Mouse (Mus musculus) neural tube, embryonic 15.5 days (tissue): Measurements from ENCODE around the gene Ypel3. TPM values are rescaled to one million over a fixed set of nuclear protein-coding genes. Genes with fewer than 3 reads are reported as not detected.

ENCODE experiments used
- ATAC-seq: fragments of 200-750 bp; cut with Nextera tagmentation; 2 replicates; pipeline ENCODE4 v1.8.0; 2017; ENCODE audit warnings: mild to moderate bottlenecking, moderate TSS enrichment, moderate library complexity; ENCODE audit not compliant: low FRiP score
- H3K27ac ChIP-seq: fragments of 300-500 bp; sonication (generic); replicated peaks from 2 replicates; pipeline ENCODE4 v1.5.1; 2015; ENCODE audit warnings: mild to moderate bottlenecking, inconsistent platforms
- H3K27me3 ChIP-seq: fragments of 300-500 bp; sonication (generic); replicated peaks from 2 replicates; pipeline ENCODE4 v1.6.1; 2015; ENCODE audit warnings: inconsistent platforms
- H3K36me3 ChIP-seq: fragments of 300-500 bp; sonication (generic); 2 replicates; pipeline ENCODE4 v1.6.1; 2015; ENCODE audit warnings: inconsistent platforms
- H3K4me1 ChIP-seq: fragments of 300-500 bp; sonication (generic); 2 replicates; pipeline ENCODE4 v1.6.1; 2015; ENCODE audit warnings: inconsistent platforms
- H3K4me2 ChIP-seq: fragments of 300-500 bp; sonication (generic); 2 replicates; pipeline ENCODE4 v1.6.1; 2015; ENCODE audit warnings: inconsistent platforms, mild to moderate bottlenecking, moderate library complexity
- H3K4me3 ChIP-seq: fragments of 300-500 bp; sonication (generic); replicated peaks from 2 replicates; pipeline ENCODE4 v1.5.1; 2015; ENCODE audit warnings: mild to moderate bottlenecking, inconsistent platforms
- H3K9ac ChIP-seq: fragments of 300-500 bp; sonication (generic); replicated peaks from 2 replicates; pipeline ENCODE4 v1.6.1; 2015; ENCODE audit warnings: mild to moderate bottlenecking, inconsistent platforms
- H3K9me3 ChIP-seq: fragments of 300-500 bp; sonication (generic); replicated peaks from 2 replicates; pipeline ENCODE4 v1.6.1; 2016; ENCODE audit warnings: inconsistent platforms
- WGBS: fragments of 180-500 bp; shearing (Covaris S2); methylation state at CpG from one replicate; pipeline ENCODE4 v1.1.7; 2015; ENCODE audit warnings: mixed read lengths; 5-methylcytosine and 5-hydroxymethylcytosine counted together
- polyA plus RNA-seq: library from polyadenylated mRNA; unstranded; fragments of >200 nt; fragmentation: Nextera tagmentation; extraction: Ambion mirVana; gene quantifications from 2 replicates; pipeline ENCODE4 v1.2.1, GENCODE M21; 2015

Ypel3 gene
- polyA plus RNA-seq, 1 experiment from 2014 or later: 207 TPM

GRCm38 (mm10) chr7:126754866-126755265 is 21.9 kb upstream of the Ypel3 start:
- Histone ChIP-seq H3K4me1 (peaks cover 7% of the 10 kb centered on the region), H3K4me3 (no peak overlapping the region), H3K9me3 (no peaks in the 10 kb centered on the region), H3K27ac (peak overlapping the region; percentile 41; the same call in 1 of the 2 replicates), H3K36me3 (no peaks in the 10 kb centered on the region), H3K27me3 (no peaks in the 10 kb centered on the region), H3K9ac (peak overlapping the region; percentile 7; the same call in 1 of the 2 replicates), H3K4me2 (peak overlapping the region; percentile 38)
- under 1% methylated on average over 9 of the region's 9 CpGs for WGBS
- ATAC-seq: no peak

GRCm38 (mm10) chr7:126758539-126758938 is 18.2 kb upstream of the Ypel3 start:
- H3K4me2 ChIP-seq: no peak overlapping the region
- no peak overlapping the region for H3K27ac ChIP-seq
- ATAC-seq: no peak
- H3K4me1 ChIP-seq: peaks cover 44% of the 10 kb centered on the region
- no peaks in the 10 kb centered on the region for H3K27me3 ChIP-seq
- peaks cover 5% of the 10 kb centered on the region; the same call in 1 of the 2 replicates for H3K36me3 ChIP-seq
- H3K9ac ChIP-seq: no peak overlapping the region
- H3K9me3 ChIP-seq: no peaks in the 10 kb centered on the region
- WGBS: 50% methylated on average over 7 of the region's 7 CpGs
- H3K4me3 ChIP-seq: no peak overlapping the region

GRCm38 (mm10) chr7:126759050-126759671 is 17.6 kb upstream of the Ypel3 start, which contains the start of gene Mapk3:
Mapk3 (plus strand) TSS chr7:126759601.
- peaks cover 12% of the 10 kb centered on the region for H3K36me3 ChIP-seq
- H3K4me3 ChIP-seq: peak within 1 kb of the TSS; percentile 74
- H3K4me1 ChIP-seq: peaks cover 45% of the 10 kb centered on the region
- H3K27me3 ChIP-seq: no peaks in the 10 kb centered on the region
- H3K27ac ChIP-seq: peak within 1 kb of the TSS; percentile 87
- ATAC-seq: peak; percentile 65
- no peaks in the 10 kb centered on the region for H3K9me3 ChIP-seq
- WGBS: 2% methylated on average over 26 of the region's 38 CpGs
- H3K9ac ChIP-seq: peak within 1 kb of the TSS; percentile 86
- H3K4me2 ChIP-seq: peak within 1 kb of the TSS; percentile 91

- Histone ChIP-seq H3K36me3 (peaks cover 18% of the 10 kb centered on the region), H3K27ac (peak overlapping the region; percentile 87), H3K9me3 (no peaks in the 10 kb centered on the region), H3K4me1 (peaks cover 39% of the 10 kb centered on the region), H3K4me3 (peak overlapping the region; percentile 74), H3K27me3 (no peaks in the 10 kb centered on the region), H3K4me2 (peak overlapping the region; percentile 91), H3K9ac (peak overlapping the region; percentile 86)
- peak; percentile 69 for ATAC-seq
- WGBS: 1% methylated on average over 23 of the region's 24 CpGs
These were observed 16.9 kb upstream of the Ypel3 start for GRCm38 (mm10) chr7:126759672-126760390.

GRCm38 (mm10) chr7:126760391-126760802 is 16.4 kb upstream of the Ypel3 start:
- H3K4me1 ChIP-seq: peaks cover 39% of the 10 kb centered on the region
- H3K4me3 ChIP-seq: peak overlapping the region; percentile 74
- peak; percentile 25 for ATAC-seq
- no peaks in the 10 kb centered on the region for H3K9me3 ChIP-seq
- peak overlapping the region; percentile 86 for H3K9ac ChIP-seq
- WGBS: 14% methylated on average over 3 of the region's 3 CpGs
- no peaks in the 10 kb centered on the region for H3K27me3 ChIP-seq
- peak overlapping the region; percentile 87 for H3K27ac ChIP-seq
- H3K36me3 ChIP-seq: peaks cover 23% of the 10 kb centered on the region
- peak overlapping the region; percentile 91 for H3K4me2 ChIP-seq

GRCm38 (mm10) chr7:126760956-126761355 is 15.8 kb upstream of the Ypel3 start:
- WGBS: 67% methylated on average over 4 of the region's 4 CpGs
- Histone ChIP-seq H3K9ac (peak overlapping the region; percentile 86; the same call in 1 of the 2 replicates), H3K4me2 (peak overlapping the region; percentile 91), H3K4me3 (peak overlapping the region; percentile 74), H3K27ac (peak overlapping the region; percentile 87; the same call in 1 of the 2 replicates), H3K36me3 (peaks cover 29% of the 10 kb centered on the region), H3K9me3 (no peaks in the 10 kb centered on the region), H3K27me3 (no peaks in the 10 kb centered on the region), H3K4me1 (peaks cover 39% of the 10 kb centered on the region)
- ATAC-seq: no peak

GRCm38 (mm10) chr7:126761529-126762067 is 15.2 kb upstream of the Ypel3 start:
- H3K9me3 ChIP-seq: no peaks in the 10 kb centered on the region
- ATAC-seq: no peak
- H3K9ac ChIP-seq: no peak overlapping the region
- no peaks in the 10 kb centered on the region for H3K27me3 ChIP-seq
- H3K4me1 ChIP-seq: peaks cover 39% of the 10 kb centered on the region
- 74% methylated on average over 6 of the region's 6 CpGs for WGBS
- H3K4me3 ChIP-seq: no peak overlapping the region
- H3K4me2 ChIP-seq: peak overlapping the region; percentile 91
- H3K36me3 ChIP-seq: peaks cover 35% of the 10 kb centered on the region
- 0 out of 2 replicates have a peak overlapping the region, but pooled peaks have one; percentile 63 for H3K27ac ChIP-seq

GRCm38 (mm10) chr7:126762471-126763008 is 14.2 kb upstream of the Ypel3 start:
- Histone ChIP-seq H3K36me3 (peaks cover 44% of the 10 kb centered on the region), H3K4me1 (peaks cover 39% of the 10 kb centered on the region), H3K4me3 (peak overlapping the region; percentile 12; the same call in 1 of the 2 replicates), H3K4me2 (peak overlapping the region; percentile 40), H3K9ac (peak overlapping the region; percentile 40), H3K9me3 (no peaks in the 10 kb centered on the region), H3K27ac (peak overlapping the region; percentile 63), H3K27me3 (no peaks in the 10 kb centered on the region)
- WGBS: 61% methylated on average over 17 of the region's 17 CpGs
- ATAC-seq: no peak

- Histone ChIP-seq H3K36me3 (peaks cover 73% of the 10 kb centered on the region), H3K9ac (no peak overlapping the region), H3K4me2 (no peak overlapping the region), H3K27ac (no peak overlapping the region), H3K4me3 (no peak overlapping the region), H3K9me3 (no peaks in the 10 kb centered on the region), H3K27me3 (no peaks in the 10 kb centered on the region), H3K4me1 (peaks cover 31% of the 10 kb centered on the region)
- 89% methylated on average over 9 of the region's 9 CpGs for WGBS
- no peak for ATAC-seq
These were observed 11.2 kb upstream of the Ypel3 start for GRCm38 (mm10) chr7:126765540-126765939.

- ATAC-seq: no peak
- 88% methylated on average over 16 of the region's 16 CpGs for WGBS
These were observed 10.6 kb upstream of the Ypel3 start, which contains the start of gene Gdpd3 for GRCm38 (mm10) chr7:126766201-126766600. Gdpd3 (plus strand) TSS chr7:126766334.

GRCm38 (mm10) chr7:126767001-126767400 is 9.8 kb upstream of the Ypel3 start:
- H3K36me3 ChIP-seq: peaks cover 80% of the 10 kb centered on the region
- H3K27me3 ChIP-seq: no peaks in the 10 kb centered on the region
- no peaks in the 10 kb centered on the region for H3K9me3 ChIP-seq
- no peak overlapping the region for H3K9ac ChIP-seq
- ATAC-seq: no peak
- H3K4me1 ChIP-seq: peaks cover 16% of the 10 kb centered on the region
- no peak overlapping the region for H3K27ac ChIP-seq
- WGBS: 92% methylated on average over 8 of the region's 8 CpGs
- H3K4me2 ChIP-seq: no peak overlapping the region
- no peak overlapping the region for H3K4me3 ChIP-seq

More at GRCm38 (mm10) chr7:126766201-126766600, 10.6 kb upstream of the Ypel3 start, which contains the start of gene Gdpd3:
- no peak within 1 kb of the TSS for H3K27ac ChIP-seq
- no peak within 1 kb of the TSS for H3K4me3 ChIP-seq
- H3K36me3 ChIP-seq: peaks cover 80% of the 10 kb centered on the region
- no peaks in the 10 kb centered on the region for H3K9me3 ChIP-seq
- H3K9ac ChIP-seq: no peak within 1 kb of the TSS
- no peak within 1 kb of the TSS for H3K4me2 ChIP-seq
- H3K27me3 ChIP-seq: no peaks in the 10 kb centered on the region
- peaks cover 24% of the 10 kb centered on the region for H3K4me1 ChIP-seq
